Mouse (Mus musculus) bone marrow, adult 2 months (tissue): ENCODE results near the gene Myo10.

Experiments used
- CTCF ChIP-seq: fragments of 200-500 bp; IDR thresholded peaks from 2 replicates; pipeline ENCODE4 v1.5.1; 2011; ENCODE audit warnings: low read length, control low read depth; ENCODE audit not compliant: control insufficient read depth, insufficient read depth
- POLR2A ChIP-seq: fragments of 200-500 bp; IDR thresholded peaks from 2 replicates; pipeline ENCODE4 v1.6.1; 2011; ENCODE audit warnings: low read depth, mild to moderate bottlenecking, control low read depth, low read length, borderline replicate concordance; ENCODE audit not compliant: control insufficient read depth

DNA sequence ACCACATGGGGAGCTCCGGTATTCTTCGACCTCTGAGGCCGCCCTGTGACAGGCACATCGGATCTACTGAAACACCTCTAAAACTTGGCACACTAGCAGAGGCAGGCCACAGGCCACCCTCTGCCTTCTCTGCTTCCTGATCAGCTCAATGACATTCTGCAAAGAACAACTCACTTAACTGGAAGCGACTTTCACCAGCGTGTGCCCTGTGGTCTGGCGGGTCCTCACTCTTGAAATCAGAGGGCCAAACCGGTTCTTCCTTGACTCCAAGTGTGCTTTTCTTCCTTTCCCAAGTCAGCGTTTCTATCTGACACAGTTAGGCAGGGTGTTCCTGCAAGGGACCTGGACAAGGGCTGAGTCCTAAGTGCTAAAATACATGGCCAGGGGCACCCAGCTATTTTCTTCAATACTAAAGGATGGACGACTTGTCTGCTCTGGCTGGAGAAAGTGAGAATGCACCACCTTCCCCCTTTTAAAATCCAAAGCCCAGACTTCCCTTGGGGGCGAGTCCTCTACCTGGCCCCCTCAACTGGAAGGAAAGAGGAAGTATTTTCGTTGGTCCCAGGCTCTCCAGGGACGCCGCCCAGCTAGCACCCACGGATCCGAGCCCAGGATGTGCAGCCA is 220.2 kb downstream of the Myo10 start:
- TF ChIP-seq CTCF: no peak
- no peak for TF ChIP-seq POLR2A
